Mouse (Mus musculus) cerebellum, postnatal 36 days (tissue): ENCODE measurements around the gene Xpo6.

Source experiments
- DNase-seq, 2 experiments: peaks; one replicate each; pipeline ENCODE4 v3.0.0; 2021 to 2022; ENCODE audit warnings: mixed read lengths in 2 of 2

Xpo6 gene

DNA sequence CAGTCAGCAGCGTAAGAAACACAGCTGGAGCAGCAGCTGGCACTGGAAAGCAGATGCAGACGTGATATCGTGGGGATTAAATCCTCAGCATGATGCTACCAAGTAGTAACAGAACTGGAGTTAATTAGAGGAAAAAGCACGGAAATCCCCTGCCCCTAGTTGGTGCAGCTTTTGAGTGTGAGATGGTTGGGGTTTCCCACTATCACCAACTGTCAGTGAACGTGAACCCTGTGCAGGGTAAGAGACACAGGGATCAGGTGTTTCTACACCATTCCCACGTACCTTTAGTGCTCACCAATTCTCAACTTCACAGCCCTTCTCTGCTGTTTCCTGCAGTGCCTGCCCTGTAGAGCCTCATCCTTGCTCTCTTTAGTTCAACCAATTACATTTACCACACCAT lies 80.5 kb downstream of the Xpo6 start:
- no peak for DNase-seq

GRCm38 (mm10) chr7:126113263-126113662 lies 87.0 kb downstream of the Xpo6 start:
- DNase-seq, result no peak

- DNase-seq, result no peak
Measured at GRCm38 (mm10) chr7:126111230-126111629, 89.1 kb downstream of the Xpo6 start.

DNA sequence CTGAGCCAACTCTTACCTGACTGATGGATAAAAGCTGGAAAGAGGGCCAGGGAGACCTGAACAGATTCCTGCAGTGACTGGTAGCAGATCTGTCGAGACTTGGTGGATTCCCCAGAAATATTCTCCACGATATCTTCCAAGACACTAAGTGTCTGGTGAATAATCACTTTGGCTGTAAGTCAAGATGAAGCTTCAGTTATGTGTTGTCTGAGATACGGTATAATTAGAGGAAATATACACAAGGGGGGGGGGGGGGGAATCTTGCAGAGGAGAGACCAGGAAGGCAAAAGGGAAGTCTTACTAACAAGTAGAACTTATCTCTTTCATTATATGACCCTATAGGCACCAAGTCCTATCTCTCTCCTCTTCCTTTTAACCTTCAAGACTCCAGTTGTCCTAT lies 90.4 kb downstream of the Xpo6 start:
- no peak for DNase-seq

DNA sequence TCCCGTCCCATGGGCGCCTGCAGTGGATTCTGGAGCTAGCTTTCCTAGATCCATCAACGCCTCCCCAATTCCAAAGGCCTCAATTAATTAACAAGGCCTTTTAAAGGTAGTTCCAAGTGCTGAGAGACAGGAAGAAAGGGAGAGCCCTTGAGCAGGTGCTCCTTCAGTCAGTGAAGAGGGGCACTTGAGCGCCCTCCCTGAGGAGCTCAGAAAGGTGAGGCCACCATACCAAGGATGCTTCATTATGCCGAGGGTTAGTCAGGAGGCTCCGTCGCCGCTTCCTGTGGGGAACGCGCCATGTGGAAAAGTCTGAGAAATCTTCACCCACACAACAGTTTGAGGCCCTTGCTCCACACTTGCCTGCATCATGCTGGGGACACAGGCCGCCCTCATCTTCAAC lies 99.9 kb downstream of the Xpo6 start:
- no peak for DNase-seq

DNA sequence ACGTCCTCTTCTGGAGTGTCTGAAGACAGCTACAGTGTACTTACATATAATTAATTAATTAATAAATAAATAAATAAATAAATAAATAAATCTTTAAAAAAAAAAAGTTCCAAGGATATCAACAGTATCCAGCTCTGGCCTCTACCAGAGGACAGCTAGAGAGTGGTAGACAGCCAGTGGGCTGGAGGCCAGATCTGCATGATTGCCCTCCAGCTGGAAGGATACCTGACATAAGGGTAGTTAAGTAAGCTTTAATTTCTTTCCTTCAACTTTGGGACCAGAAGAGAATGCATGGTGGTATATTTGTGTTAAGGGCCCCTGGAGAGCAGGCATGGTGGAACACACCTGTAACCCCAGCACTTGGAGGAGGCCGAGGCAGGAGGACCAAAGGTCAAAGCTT lies 100.5 kb downstream of the Xpo6 start:
- no peak for DNase-seq

DNA sequence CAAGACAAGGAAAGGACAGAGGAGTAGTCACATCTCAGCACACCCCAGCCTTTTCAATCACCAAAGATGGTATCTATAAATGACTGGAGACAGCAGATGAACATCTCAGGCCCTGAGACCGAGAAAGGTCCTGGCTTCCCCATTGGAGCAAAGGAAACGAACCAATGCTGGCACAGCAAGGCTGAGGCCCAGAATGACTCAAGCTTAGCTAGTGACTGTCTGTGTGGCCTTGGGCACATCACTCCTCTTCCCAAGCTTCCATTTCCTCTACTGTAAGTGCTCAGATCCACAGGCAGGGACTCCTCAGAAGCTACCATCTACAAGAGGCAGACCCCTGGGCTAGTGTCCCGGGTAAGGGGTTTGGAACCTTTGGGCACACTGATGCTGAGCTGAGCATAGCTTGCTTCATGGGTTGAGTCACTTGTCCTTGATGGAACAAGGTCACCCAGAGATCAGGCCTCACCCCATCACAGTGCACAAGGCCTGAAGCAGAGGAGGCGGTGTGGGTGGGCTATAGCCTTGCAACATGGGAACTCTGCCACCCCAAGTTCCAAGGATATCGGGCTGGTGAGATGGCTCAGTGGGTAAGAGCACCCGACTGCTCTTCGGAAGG lies 101.0 kb downstream of the Xpo6 start:
- no peak for DNase-seq

DNA sequence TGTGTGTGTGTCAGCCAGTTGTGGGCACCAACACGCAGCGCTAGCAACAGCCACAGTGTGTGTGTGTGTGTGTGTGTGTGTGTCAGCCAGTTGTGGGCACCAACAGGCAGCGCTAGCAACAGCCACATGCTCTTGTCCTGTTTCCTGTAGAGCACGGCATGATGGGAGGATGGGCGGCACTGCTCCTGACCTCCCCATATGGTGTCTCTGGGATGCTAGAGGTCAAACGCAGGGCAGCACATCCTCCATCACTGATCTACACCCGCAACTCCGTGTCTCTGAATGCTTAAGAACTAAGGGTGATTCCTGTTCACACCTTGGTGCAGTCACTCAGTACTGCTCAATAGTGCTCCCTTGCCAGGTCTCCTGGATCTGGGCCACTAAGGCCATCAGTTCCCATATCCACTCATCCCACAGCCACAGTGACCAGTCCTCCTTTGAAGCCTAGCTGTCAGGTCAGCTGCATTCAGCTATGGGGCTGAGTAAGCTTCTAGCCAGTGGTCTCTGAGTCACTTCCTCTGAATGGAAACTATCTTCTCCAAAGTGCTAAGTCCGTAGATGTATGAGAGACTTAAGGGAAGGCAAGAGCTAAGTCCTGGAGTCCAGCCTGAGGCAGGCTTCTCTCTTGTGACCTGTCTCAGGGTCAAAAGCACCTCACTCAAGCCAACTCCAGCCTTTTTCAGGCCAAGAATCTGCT lies 102.9 kb downstream of the Xpo6 start:
- DNase-seq, result no peak

DNA sequence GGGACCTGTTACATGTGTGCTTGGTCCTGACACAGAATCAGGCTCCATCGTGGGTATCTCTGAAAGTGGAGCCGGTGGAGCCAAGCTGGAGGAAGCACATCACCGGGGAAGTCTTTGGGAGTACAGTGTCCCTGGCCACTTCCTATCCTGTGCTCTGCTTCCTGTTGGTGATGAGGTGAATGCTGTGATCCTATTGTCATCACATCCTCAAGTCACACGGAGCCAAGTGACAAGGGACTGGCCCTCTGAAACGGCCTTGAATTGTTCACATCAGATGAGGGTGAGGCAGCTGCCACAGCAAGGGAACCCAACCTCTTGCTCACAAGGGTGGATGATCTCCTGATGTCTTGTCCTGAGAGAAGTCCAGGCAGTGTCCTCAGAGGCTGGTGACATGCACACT lies 103.7 kb downstream of the Xpo6 start:
- no peak for DNase-seq

GRCm38 (mm10) chr7:126094738-126095137 lies 105.6 kb downstream of the Xpo6 start:
- no peak for DNase-seq

DNA sequence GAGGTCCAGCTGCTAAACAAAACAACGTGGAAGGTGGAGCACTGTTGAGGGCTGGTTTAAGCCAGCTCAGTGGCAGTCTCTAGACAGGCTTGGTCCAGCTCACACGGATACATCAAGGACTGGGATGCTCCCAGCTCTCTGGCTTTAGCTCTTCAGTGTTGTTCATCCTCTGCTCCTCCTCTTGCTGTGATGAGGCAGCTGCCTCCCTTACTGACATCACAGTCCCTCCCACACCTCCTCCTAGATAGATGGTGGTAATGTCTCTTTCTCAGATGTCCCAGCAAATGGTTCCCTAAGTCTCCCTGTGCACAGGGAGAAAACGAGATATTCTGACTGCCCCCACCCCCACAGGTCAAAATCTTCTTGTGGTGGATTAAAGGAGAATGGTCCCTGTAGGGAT lies 107.1 kb downstream of the Xpo6 start:
- DNase-seq, result no peak

DNA sequence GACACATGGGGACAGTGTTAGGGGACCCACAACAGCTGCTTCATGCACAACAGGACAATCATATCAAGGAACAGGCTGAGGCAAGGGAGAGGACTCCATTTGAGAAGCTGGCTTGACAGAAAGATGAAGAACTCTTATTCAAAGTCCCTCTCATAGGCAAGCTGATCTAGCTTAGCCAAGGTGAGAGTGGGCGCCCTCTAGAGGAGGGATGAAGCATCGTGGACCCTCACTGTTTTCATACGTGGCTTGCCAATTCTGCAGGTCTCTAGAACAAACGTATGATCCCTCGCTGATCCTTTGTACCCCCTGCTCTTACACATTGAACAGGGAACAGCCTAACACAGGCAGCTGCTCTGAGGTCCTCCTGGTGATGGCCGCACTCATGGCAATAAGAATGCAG lies 110.5 kb downstream of the Xpo6 start:
- peak; percentile 63 to 65 for DNase-seq

DNA sequence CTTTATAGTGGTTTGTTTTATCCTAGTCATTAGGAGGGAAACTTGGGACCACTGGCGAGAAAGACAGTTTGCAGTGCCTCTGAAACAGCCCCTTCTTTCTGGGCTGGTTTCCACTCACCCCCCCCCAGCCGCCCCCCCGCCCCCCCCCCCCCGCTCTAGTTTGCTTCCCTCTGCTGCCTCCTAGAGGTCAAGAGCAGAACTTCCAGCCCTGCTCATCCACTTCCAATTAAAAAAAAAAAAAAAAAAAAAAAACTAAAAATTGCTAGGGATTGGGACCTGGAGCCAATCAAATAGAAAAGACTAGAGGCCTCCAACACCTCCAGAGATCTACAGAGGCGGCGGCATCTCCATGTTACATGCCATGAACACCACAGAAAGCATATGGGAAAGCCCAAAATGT lies 112.1 kb downstream of the Xpo6 start:
- DNase-seq, result peak; percentile 35 to 40

DNA sequence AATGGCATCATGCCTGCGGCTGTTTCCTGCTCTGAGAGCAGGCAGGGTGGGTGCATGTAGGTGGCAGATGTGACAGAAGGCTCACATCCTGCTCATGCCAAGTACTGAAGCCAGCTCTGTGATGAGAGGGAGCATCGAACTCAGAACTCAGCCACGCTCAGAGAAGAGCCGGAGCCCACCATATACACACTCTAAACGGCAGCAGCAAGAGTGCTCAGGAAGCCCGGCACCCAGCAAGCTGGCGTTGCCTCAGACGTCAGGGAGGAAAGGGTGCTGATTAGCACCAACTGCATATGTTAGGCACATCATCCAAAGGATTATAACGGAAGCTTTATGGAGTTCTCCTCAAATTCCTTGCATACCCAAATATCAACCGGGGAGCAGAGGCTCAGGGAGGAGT lies 112.7 kb downstream of the Xpo6 start:
- no peak for DNase-seq

DNA sequence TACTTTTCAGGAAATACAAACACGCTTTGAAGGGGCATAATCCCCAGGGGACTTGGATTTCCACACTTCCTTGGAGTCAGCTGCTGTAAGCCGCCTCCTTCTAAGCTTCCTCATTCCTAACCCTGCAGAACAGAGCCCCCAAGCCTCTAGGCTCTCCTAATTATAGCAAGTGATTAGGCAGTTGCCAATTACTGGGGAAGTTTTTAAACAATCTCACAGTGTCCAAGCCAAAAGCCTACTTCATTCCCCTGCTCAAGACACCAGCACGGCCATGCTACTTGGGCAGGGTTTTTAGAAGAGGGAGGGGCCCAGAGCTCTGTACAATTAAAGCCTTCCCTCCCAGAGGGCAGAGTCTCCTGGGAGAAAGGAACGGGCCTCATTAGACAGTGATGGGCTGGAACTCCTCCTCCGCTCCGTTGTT lies 114.0 kb downstream of the Xpo6 start:
- DNase-seq, result no peak

DNA sequence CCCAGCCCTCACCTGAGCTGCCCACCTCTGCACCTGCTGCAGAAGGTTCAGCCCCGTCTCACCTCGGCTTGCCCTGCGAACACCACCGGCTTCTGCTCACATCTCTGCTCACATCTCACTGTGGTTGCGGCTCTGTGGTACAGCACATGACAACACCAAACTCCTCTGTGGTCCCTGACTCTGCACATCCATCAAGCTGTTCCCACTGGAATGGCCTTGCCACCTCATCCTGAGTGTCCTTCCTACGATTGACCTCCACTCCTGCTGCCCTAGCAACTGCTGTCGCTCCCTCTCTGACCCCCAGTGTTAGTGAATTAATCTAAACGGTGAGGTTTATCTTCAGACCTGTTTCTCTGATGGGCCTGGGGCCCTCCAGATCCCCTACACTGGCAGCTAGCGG lies 115.1 kb downstream of the Xpo6 start:
- no peak for DNase-seq

DNA sequence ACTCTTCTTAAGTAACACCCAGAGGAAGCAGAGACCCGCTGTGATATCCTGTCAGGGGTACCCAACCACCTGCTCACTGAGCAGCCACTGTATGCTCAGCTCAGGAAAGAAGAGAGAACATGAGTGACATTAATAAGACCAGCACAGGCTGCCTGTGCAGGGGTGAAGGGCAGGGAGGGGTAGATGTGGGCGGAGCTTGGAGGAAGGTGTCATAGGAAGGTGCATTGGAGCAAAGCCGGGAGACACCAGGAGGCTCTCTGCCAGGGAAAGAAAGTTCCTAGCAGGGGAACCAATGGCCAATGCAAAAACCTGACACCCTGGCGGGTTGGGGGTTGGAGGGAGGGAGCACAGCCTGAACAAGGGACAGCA lies 116.3 kb downstream of the Xpo6 start:
- no peak for DNase-seq

DNA sequence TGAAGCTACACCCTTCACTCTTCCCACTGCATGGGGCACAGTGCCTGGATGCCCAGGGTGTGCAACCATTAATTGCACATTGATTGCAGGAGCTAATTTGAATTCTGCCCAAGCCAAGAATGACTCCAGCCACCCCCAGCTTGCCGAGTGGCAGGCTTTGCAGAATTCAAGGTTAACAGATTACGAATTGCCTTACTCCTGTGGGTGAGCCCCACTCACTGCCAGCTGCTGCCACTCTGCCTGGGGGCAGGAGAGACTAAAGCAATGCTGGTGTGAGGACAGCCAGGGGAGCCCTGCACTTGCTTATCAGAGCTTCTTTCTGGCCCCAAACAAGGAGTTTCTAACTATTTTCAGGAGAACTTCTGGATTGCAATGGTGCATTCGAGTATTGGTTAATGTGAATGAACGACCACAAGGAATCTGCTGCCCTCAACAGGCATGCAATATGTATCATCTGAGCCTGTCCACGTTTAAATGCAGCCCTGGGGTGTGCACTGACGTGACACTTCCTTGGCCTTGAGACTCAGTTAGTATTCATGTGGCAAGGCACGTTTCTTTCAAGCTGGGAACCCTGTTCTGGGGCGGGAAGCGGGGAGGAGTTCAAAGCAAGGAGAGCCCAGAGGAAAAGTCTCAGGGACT lies 116.8 kb downstream of the Xpo6 start:
- no peak for DNase-seq

- DNase-seq, result peak; percentile 34 to 40
Measured at GRCm38 (mm10) chr7:126082286-126082741, 118.0 kb downstream of the Xpo6 start, which contains the start of gene Gsg1l. Gene Gsg1l (minus strand): TSS chr7:126082411.

DNA sequence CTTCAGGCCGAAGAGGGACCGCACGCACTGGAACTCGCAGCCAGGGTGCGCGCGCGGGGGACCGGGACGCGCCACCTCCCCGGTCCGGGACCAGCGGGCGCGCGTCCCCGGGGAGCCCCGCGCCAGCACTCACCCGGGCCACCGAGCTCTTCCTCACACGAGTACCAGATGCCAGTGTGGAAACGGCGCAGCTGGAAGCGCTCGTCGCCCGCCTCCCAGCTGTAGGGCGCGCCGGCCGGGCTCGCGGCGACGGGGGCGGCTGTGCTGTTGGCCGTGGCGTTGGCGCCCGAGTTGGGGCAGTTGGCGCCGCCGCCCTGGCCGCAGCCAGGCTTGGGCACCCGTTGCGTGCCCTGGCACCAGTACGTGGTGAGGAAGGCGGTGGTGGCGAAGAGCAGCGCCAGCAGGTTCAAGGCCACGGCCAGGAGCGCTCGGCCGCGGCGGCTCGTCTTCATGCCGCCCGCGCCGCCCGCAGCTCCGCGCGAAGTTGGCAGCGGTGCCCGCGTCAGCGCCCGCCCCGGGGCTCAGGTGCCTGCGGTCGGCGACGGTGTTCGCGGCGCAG lies 118.5 kb downstream of the Xpo6 start:
- peak; percentile 27 to 48 for DNase-seq

GRCm38 (mm10) chr7:126080949-126081654 lies 119.2 kb downstream of the Xpo6 start:
- peak in 1 of 2 experiments; percentile 17 for DNase-seq

DNA sequence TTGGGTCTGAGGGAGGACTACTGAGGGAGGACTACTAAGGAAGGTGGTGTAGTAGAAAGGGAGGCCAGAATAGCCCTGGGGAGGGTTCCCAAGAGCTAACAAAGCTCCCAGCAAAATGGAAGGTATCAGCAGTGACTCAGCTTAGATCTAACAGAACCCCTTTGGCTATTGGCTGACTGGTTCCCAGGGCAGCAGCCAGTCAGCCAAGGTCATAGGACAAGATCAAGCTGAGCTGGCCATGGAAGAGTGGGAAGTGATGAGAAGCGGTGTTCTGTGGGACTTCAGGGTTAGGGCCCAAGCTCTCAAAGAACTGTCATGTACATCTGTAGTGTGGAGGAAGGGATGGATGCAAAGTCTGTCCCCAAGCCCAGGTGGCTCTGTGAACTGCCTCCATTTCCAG lies 123.4 kb downstream of the Xpo6 start:
- no peak for DNase-seq

DNA sequence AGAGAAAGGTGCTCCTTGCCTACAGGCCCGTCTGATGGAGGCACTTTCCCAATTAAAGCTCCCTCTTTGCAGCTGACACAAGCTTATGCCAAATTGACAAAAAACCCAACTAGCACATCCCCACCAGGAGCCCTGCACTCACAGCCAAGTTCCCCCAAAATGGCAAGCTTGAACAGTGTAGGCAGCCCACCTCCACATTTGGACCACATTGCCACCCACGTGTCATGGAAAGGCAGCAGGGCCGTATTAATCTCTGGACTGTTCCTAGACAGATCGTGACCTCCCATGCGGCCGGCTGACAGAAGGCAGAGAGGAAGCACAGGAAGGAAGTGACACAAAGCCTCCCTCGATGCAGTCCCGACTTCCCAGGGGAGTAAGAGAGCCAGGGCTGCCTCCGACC lies 125.2 kb downstream of the Xpo6 start:
- DNase-seq, result no peak
